In the genomic region with DNA sequence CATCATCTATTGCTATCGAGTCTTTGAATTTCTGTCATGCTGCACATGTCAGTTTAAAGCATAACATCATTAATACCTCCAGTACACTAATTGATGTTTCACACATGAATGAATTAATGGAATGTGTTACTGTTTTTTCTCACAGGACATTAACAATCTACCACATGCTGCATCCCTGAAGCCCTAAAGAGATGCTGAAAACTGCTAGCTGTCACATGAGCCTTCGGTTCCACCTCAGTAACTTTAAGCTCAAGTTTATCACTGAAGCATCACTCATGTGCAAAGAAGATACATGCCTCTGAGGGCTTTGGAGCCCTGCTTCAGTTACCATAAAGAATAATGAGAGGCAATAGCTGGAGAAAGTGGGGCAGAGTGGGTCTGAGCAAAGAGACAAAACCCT, we compare ENCODE assay signal across 21 mouse cellular contexts.
DNase-seq lines count a peak whose midpoint lies in the region; ATAC-seq lines count a peak whose summit lies in the region.
"Had no signal": no experiment of that assay in that cellular context is flagged by ENCODE, and none has a peak within 500 bp of the region (broad histone marks: within the 10 kb centered on the region; RNA-seq: fewer than 3 reads in every experiment).

No protein-coding gene starts in this region.

- 0 out of 2 replicates have a peak, but pooled peaks cover 3% of the 10 kb centered on the region for H3K4me1 ChIP-seq in forebrain, embryonic 14.5 days (ENCODE audit: control insufficient read depth, insufficient read depth, low read length)
- no peaks in the 10 kb centered on the region for H3K4me1 ChIP-seq in forebrain, embryonic 15.5 days
- no peaks in the 10 kb centered on the region for H3K4me1 ChIP-seq in midbrain, embryonic 13.5 days (replicated peaks)
- peaks cover 10% of the 10 kb centered on the region; the same call in 1 of the 2 replicates for H3K4me1 ChIP-seq in midbrain, embryonic 10.5 days
- no peaks in the 10 kb centered on the region for H3K4me1 ChIP-seq in hindbrain, embryonic 12.5 days
- H3K4me1 ChIP-seq: heart, embryonic 10.5 days; limb, embryonic 10.5 days; liver, embryonic 15.5 days had no signal

- no peak overlapping the region for H3K27ac ChIP-seq in forebrain, embryonic 14.5 days (ENCODE audit: low read depth, low read length)
- no peak overlapping the region for H3K27ac ChIP-seq in forebrain, embryonic 15.5 days (replicated peaks)
- H3K27ac ChIP-seq in midbrain, embryonic 13.5 days, result no peak overlapping the region
- no peak overlapping the region for H3K27ac ChIP-seq in midbrain, embryonic 10.5 days (replicated peaks)
- no peak overlapping the region for H3K27ac ChIP-seq in hindbrain, embryonic 12.5 days
- H3K27ac ChIP-seq: heart, embryonic 10.5 days; limb, embryonic 10.5 days; liver, embryonic 15.5 days had no signal

- no peak overlapping the region for H3K4me3 ChIP-seq in forebrain, embryonic 14.5 days (ENCODE audit: low read depth, low read length)
- no peak overlapping the region for H3K4me3 ChIP-seq in forebrain, embryonic 15.5 days
- H3K4me3 ChIP-seq in midbrain, embryonic 13.5 days (replicated peaks), result no peak overlapping the region
- no peak overlapping the region for H3K4me3 ChIP-seq in midbrain, embryonic 10.5 days
- H3K4me3 ChIP-seq in hindbrain, embryonic 12.5 days, result no peak overlapping the region
- H3K4me3 ChIP-seq: heart, embryonic 10.5 days; limb, embryonic 10.5 days; liver, embryonic 15.5 days had no signal

- H3K9me3 ChIP-seq in forebrain, embryonic 14.5 days (replicated peaks; ENCODE audit: control insufficient read depth, low read length), result no peaks in the 10 kb centered on the region
- H3K9me3 ChIP-seq in forebrain, embryonic 15.5 days, result no peaks in the 10 kb centered on the region
- no peaks in the 10 kb centered on the region; the same call in 1 of the 2 replicates for H3K9me3 ChIP-seq in midbrain, embryonic 13.5 days
- H3K9me3 ChIP-seq in midbrain, embryonic 10.5 days (replicated peaks), result 0 out of 2 replicates have a peak, but pooled peaks cover 8% of the 10 kb centered on the region
- no peaks in the 10 kb centered on the region; the same call in 1 of the 2 replicates for H3K9me3 ChIP-seq in hindbrain, embryonic 12.5 days (replicated peaks)
- H3K9me3 ChIP-seq: heart, embryonic 10.5 days; limb, embryonic 10.5 days; liver, embryonic 15.5 days had no signal

- 27% methylated on average over 2 of the region's 2 CpGs for WGBS in forebrain, embryonic 14.5 days
- WGBS in forebrain, embryonic 15.5 days, result 24% methylated on average over 2 of the region's 2 CpGs
- WGBS in midbrain, embryonic 13.5 days, result 54% methylated on average over 2 of the region's 2 CpGs
- 77% methylated on average over 2 of the region's 2 CpGs for WGBS in midbrain, embryonic 10.5 days
- 55% methylated on average over 2 of the region's 2 CpGs for WGBS in hindbrain, embryonic 12.5 days

- ATAC-seq in forebrain, embryonic 14.5 days, result peak; percentile 15; the same call in 1 of the 2 replicates
- no peak for ATAC-seq in forebrain, embryonic 15.5 days (replicated peaks)
- 0 out of 2 replicates have a peak, but pooled peaks have one; percentile 34 for ATAC-seq in midbrain, embryonic 13.5 days
- ATAC-seq in hindbrain, embryonic 12.5 days (ENCODE audit: low FRiP score), result peak; percentile 40; the same call in 1 of the 2 replicates
- ATAC-seq: activated CD4-positive, CD25-positive, alpha-beta regulatory T cell, adult 4 months; intestine, embryonic 16.5 days had no signal

- no peak overlapping the region for H3K9ac ChIP-seq in forebrain, embryonic 14.5 days (ENCODE audit: low read length)
- no peak overlapping the region for H3K9ac ChIP-seq in forebrain, embryonic 15.5 days (replicated peaks)
- H3K9ac ChIP-seq in midbrain, embryonic 13.5 days (replicated peaks), result no peak overlapping the region
- H3K9ac ChIP-seq in hindbrain, embryonic 12.5 days, result no peak overlapping the region
- H3K9ac ChIP-seq: liver, embryonic 15.5 days had no signal

- no peaks in the 10 kb centered on the region for H3K27me3 ChIP-seq in forebrain, embryonic 14.5 days (replicated peaks; ENCODE audit: control insufficient read depth, insufficient read depth, low read length)
- H3K27me3 ChIP-seq in forebrain, embryonic 15.5 days, result no peaks in the 10 kb centered on the region
- no peaks in the 10 kb centered on the region for H3K27me3 ChIP-seq in midbrain, embryonic 13.5 days
- no peaks in the 10 kb centered on the region for H3K27me3 ChIP-seq in midbrain, embryonic 10.5 days (ENCODE audit: low read depth, poor library complexity, severe bottlenecking)
- no peaks in the 10 kb centered on the region for H3K27me3 ChIP-seq in hindbrain, embryonic 12.5 days
- H3K27me3 ChIP-seq: liver, embryonic 15.5 days had no signal

- no peaks in the 10 kb centered on the region for H3K36me3 ChIP-seq in forebrain, embryonic 14.5 days (ENCODE audit: control insufficient read depth, insufficient read depth, low read length)
- H3K36me3 ChIP-seq in forebrain, embryonic 15.5 days, result no peaks in the 10 kb centered on the region
- no peaks in the 10 kb centered on the region for H3K36me3 ChIP-seq in midbrain, embryonic 13.5 days
- H3K36me3 ChIP-seq in midbrain, embryonic 10.5 days, result no peaks in the 10 kb centered on the region
- H3K36me3 ChIP-seq in hindbrain, embryonic 12.5 days, result no peaks in the 10 kb centered on the region
- H3K36me3 ChIP-seq: G1E; heart, embryonic 10.5 days; limb, embryonic 10.5 days; liver, embryonic 15.5 days had no signal

- DNase-seq in forebrain, embryonic 14.5 days (ENCODE audit: low spot score), result peak; percentile 1
- DNase-seq in midbrain, embryonic 10.5 days (ENCODE audit: low spot score), result no peak
- peak; percentile 88 for DNase-seq in retina, embryonic 14.5 days (ENCODE audit: low spot score)
- DNase-seq in frontal cortex, postnatal 10 days (ENCODE audit: low spot score in 2 of 2), result no peak
- no peak for DNase-seq in layer of hippocampus, postnatal 14 days (ENCODE audit: low spot score in 2 of 2)
- DNase-seq: adrenal gland, postnatal 10 days; cerebellum, adult 8-10 months; cerebellum, postnatal 36 days; gastrocnemius, postnatal 10 days; kidney, postnatal 14 days; liver; lung, postnatal 4 days had no signal

- no peak overlapping the region for H3K4me2 ChIP-seq in forebrain, embryonic 14.5 days (ENCODE audit: low read length)
- H3K4me2 ChIP-seq in forebrain, embryonic 15.5 days (replicated peaks), result no peak overlapping the region
- H3K4me2 ChIP-seq in midbrain, embryonic 13.5 days (replicated peaks), result no peak overlapping the region
- H3K4me2 ChIP-seq in hindbrain, embryonic 12.5 days (replicated peaks), result no peak overlapping the region
- H3K4me2 ChIP-seq: liver, embryonic 15.5 days had no signal

Comparison
In these comparisons a context has a peak if more than half of its experiments do, and no peak if none do; other contexts are left out.
1. DNase-seq: peak in forebrain, embryonic 14.5 days (single experiment) and retina, embryonic 14.5 days (single experiment); none in midbrain, embryonic 10.5 days (single experiment), frontal cortex, postnatal 10 days (0 of 2) and layer of hippocampus, postnatal 14 days (0 of 2).